Mouse (Mus musculus) adrenal gland, adult 2 months (tissue): ENCODE data around the gene Eno2. TPM values are rescaled to one million over a fixed set of nuclear protein-coding genes. Genes with fewer than 3 reads are reported as not detected.

Experiments used
- DNase-seq: peaks from one replicate; pipeline ENCODE4 v3.0.0; 2021
- polyA plus RNA-seq: library from polyadenylated mRNA; depleted of rRNA; stranded (reverse); fragments of >200 nt; gene quantifications from 2 replicates; pipeline ENCODE4 v1.2.3, GENCODE M21; 2012
- total RNA-seq, 2 experiments: library from RNA; stranded (reverse); gene quantifications; 2 replicates each; pipeline ENCODE4 v1.2.3; 2021

The Eno2 gene
- total and polyA plus RNA-seq, 3 experiments = 8.3 to 35.9 (median 12.4) TPM

- DNase-seq = no peak
These were observed 1.9 kb downstream of the Eno2 start for GRCm38 (mm10) chr6:124767536-124767919.

- DNase-seq = no peak
These were observed 3.5 kb downstream of the Eno2 start for GRCm38 (mm10) chr6:124765951-124766350.

DNA sequence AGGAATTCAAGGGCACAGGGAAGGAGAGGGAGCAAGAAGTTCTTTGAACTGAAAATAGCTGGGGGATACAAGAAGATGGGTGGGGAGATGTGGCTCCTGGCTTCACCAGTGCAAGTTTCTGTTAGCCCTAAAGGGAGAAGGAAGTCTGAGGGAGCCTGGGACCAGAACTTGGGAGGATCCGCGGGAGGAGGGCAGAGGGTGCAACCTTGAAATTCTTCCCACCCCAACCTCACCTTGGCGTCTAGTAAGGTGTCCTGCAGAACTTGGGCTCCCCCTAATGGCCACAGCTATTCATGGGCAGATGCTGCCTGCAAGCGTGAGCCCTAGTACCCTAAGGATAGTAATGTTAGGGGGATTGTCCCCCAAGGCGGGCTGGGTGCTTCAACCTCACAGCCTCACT is 10.2 kb downstream of the Eno2 start:
- peak; percentile 86 for DNase-seq

GRCm38 (mm10) chr6:124758849-124759232 is 10.6 kb downstream of the Eno2 start:
- DNase-seq = no peak

GRCm38 (mm10) chr6:124757909-124758848 is 11.3 kb downstream of the Eno2 start:
- DNase-seq = peak; percentile 73

- DNase-seq = no peak
These were observed 12.1 kb downstream of the Eno2 start for GRCm38 (mm10) chr6:124757351-124757880.

DNA sequence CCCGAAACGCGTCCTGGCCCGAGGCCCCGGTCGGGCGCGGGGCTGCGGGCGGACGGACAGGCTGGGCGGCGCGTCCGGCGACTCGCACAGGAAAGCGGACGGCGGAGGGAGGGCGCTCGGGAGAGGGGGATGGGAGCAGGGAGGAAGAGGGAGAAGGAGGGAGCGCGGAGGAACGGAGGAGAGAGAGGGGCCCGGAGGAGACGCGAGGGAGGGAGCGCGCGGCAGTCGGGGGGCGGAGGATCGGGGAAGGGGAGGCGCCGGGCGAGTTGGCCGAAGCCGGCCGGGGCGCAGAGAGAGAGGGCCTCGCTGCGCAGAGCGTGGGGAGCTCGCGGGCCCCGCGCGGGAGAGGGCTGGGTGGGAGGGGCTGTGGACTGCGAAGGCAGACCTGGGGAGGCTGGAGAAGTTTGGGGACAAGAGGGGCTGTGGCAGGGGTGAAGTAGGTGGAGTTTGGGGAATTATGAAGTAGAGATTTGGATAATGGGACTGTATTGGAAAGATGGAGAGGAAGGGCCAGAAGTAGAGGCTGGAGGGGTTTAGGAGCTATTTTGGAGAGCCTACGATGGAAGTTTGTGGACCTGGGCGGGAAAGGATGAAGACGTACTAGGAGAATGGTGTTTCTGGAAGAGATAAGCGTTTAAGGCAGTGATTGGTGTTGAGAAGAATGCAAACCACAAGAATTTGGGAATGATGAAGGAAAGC is 12.7 kb downstream of the Eno2 start:
- peak; percentile 92 for DNase-seq

- peak; percentile 91 for DNase-seq
These were observed 13.5 kb downstream of the Eno2 start, which contains the start of the genes Gm45234 and Atn1 for GRCm38 (mm10) chr6:124755831-124756595. Gm45234 (minus strand) TSS chr6:124756021. Atn1 (minus strand) TSS chr6:124756524.

- DNase-seq = no peak
These were observed 14.2 kb downstream of the Eno2 start for GRCm38 (mm10) chr6:124755306-124755705.

DNA sequence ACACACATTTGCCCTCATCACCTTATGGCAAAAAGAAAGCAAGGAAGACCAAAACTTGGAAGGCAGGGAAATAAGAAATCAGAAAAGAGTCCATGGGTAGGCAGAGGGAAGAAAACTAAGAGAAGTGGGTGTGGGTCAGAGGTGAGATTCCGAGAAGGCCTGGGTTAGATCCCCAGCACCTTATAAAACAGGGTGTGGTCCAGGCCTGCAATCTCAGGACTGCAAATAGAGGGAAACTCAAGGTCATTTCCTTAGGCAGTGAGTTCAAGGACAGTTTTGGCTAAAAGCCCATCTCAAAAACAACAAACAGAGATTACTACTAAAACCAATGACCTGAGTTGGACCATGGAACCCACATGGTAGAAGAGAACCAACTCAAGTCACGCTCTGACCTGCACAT is 15.6 kb downstream of the Eno2 start:
- DNase-seq = no peak

- no peak for DNase-seq
These were observed 19.1 kb downstream of the Eno2 start for GRCm38 (mm10) chr6:124750405-124750804.

DNA sequence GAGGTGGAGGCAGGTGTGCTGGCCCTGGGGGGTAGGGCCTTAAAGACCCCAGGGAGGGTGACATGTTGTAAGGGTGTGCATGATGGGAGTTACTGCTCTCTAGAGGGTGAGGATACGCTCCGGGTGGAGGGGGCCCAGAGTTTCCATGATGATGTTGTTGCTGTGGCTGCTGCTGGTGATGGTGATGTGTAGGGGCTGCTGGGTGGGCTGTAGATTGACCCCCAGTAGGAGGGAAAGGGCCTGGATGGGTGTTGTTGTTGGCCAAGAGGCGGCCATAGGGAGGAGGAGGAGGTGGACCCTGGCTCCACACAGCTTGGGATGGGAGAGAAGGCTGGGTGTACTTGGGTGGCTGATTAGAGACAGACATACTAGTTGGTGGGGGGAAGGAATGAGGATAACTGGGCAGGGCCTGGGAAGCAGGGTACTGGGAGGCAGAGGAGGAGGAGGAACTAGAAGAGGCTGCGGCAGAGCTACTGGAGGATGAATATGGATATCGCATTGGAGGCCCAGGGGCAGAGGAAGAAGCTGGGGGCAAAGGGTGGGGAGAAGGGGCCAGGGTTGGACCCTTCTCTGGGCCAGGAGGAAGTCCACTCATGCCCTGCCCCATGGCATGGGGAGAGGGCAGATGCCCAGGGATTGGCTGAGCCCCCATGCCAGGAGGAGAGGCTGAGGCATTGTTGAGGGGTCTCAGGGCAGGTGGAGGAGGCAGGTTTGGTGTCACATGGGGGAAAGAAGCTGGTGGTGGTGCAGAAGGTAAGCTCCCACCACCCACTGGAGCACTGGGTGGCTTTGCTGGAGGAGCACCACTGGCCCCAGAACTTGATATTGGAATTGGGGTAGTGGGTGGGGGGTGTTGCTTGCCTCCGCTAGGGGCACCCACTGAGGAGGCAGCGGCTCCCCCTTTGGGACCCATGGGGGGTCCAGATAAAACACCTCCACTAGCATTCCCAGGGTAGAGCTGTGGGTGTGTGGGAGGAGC is 22.5 kb downstream of the Eno2 start:
- DNase-seq = no peak

- no peak for DNase-seq
These were observed 23.2 kb downstream of the Eno2 start for GRCm38 (mm10) chr6:124746296-124746605.

- peak; percentile 96 for DNase-seq
These were observed 23.8 kb downstream of the Eno2 start for GRCm38 (mm10) chr6:124745490-124746295.

GRCm38 (mm10) chr6:124744755-124745321 is 24.6 kb downstream of the Eno2 start:
- no peak for DNase-seq

DNA sequence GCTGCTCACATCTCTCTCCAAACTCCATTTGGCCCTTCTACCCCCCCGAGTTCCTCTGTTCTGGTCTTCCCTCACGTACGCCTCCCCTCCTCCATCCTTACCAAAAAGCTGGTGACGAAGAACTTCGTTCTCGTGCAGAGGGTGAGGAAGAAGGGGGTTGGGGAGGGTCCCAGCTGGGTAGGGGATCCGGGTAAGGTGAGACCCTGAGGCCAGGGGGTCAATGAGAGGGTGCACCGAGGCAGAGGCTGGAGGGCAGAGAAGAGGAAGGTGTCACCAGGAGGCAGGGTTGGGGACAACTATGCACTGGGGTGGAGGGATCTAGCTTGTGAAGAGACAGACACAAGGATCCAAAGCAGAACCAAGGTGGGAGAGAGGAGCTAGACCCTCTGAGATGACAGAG is 25.8 kb downstream of the Eno2 start:
- no peak for DNase-seq

- no peak for DNase-seq
These were observed 26.5 kb downstream of the Eno2 start for GRCm38 (mm10) chr6:124742839-124743514.

DNA sequence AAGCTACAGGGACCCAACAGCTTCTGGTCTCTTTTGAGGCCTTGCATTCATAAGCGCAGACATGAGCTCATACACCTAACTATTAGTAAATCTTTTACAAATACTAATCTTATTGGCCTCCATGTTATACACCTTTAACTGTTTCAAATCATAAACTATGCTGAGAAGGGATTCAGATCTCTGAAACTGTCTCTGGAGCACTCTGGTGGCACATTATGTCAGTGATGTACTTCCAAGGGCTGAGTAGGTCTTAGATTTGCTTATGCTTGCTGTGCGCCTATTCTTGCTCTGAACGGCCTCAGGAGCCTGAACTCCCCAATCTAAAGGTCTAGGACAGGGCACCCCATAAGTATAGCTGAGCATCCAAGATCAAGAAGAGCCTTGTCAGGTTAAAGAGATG is 27.6 kb downstream of the Eno2 start:
- DNase-seq = no peak
